Mouse (Mus musculus) gastrocnemius, postnatal 36 days (tissue): Measurements from ENCODE around the gene Gm8104. TPM values are rescaled to one million over a fixed set of nuclear protein-coding genes. Genes with fewer than 3 reads are reported as not detected.
"Not testable (repeated sequence)": the region's sequence is repeated elsewhere in the genome, so short reads cannot be mapped to it uniquely, and the experiment has no call there.

Experiments used
- DNase-seq, 2 experiments: peaks; one replicate each; pipeline ENCODE4 v3.0.0; 2022
- intact Hi-C: fragments of 180-260 bp; cut with DNase I; formaldehyde crosslinking; loops from one replicate; pipeline ENCODE4 v1.15.1; 2025
- long read RNA-seq, 2 experiments: library from polyadenylated mRNA; stranded (forward); transcript quantifications; one replicate each; pipeline ENCODE4 v2.0.0; 2021
- total RNA-seq, 2 experiments: library from RNA; stranded (reverse); gene quantifications; 2 replicates each; pipeline ENCODE4 v1.2.3; 2021

Gene Gm8104
- not detected for total RNA-seq
- long read RNA-seq, experiment 1, result 0 reads
- long read RNA-seq, experiment 2, result 0 reads

- DNase-seq, intact Hi-C loops: not testable (repeated sequence)
Measured at GRCm38 (mm10) chr14:43100301-43100700, at the start of gene Gm8104. TSS of gene Gm8104 (plus strand) at chr14:43100601.

GRCm38 (mm10) chr14:43058063-43058462 lies 42.3 kb upstream of the Gm8104 start:
- peak in 1 of 2 experiments; percentile 15 for DNase-seq
- intact Hi-C loops, result not testable (repeated sequence)

GRCm38 (mm10) chr14:43060179-43060578 lies 40.2 kb upstream of the Gm8104 start:
- intact Hi-C loops, DNase-seq: not testable (repeated sequence)

GRCm38 (mm10) chr14:43076543-43076942 lies 23.9 kb upstream of the Gm8104 start, which contains the start of gene Gm8094:
TSS of gene Gm8094 (minus strand) at chr14:43076643.
- intact Hi-C loops, result not testable (repeated sequence)

GRCm38 (mm10) chr14:43084936-43085730 lies 15.3 kb upstream of the Gm8104 start:
- intact Hi-C loops, DNase-seq: not testable (repeated sequence)

More at GRCm38 (mm10) chr14:43076543-43076942, 23.9 kb upstream of the Gm8104 start, which contains the start of gene Gm8094:
- not testable (repeated sequence) for DNase-seq

- DNase-seq, intact Hi-C loops: not testable (repeated sequence)
Measured at GRCm38 (mm10) chr14:43089103-43089919, 11.1 kb upstream of the Gm8104 start.

GRCm38 (mm10) chr14:43119673-43120072 lies 19.3 kb downstream of the Gm8104 start:
- intact Hi-C loops, DNase-seq: not testable (repeated sequence)

- DNase-seq, intact Hi-C loops: not testable (repeated sequence)
Measured at GRCm38 (mm10) chr14:43126286-43126685, 25.9 kb downstream of the Gm8104 start.

Other genes with a start within 250 kb of the Gm8104 start
- not detected for gene Gm21977, start 247.1 kb upstream of the Gm8104 start, total RNA-seq
- gene Gm8082, start 107.0 kb upstream of the Gm8104 start, total RNA-seq, result not detected
- not detected for gene Gm10376, start 85.0 kb upstream of the Gm8104 start, total RNA-seq
- gene Gm8094, start 24.0 kb upstream of the Gm8104 start, total RNA-seq, result not detected
- gene Gm7233, start 79.3 kb downstream of the Gm8104 start, total RNA-seq, result not detected
- gene Gm8122, start 134.7 kb downstream of the Gm8104 start, total RNA-seq, result not detected
- gene Gm8126, start 158.0 kb downstream of the Gm8104 start, total RNA-seq, result not detected
- gene Gm9732, start 174.4 kb downstream of the Gm8104 start, total RNA-seq, result not detected
- gene Gm8127, start 193.2 kb downstream of the Gm8104 start, total RNA-seq, result not detected
- gene 1700001F09Rik, start 247.2 kb downstream of the Gm8104 start, total RNA-seq, result not detected